Mouse (Mus musculus) right cerebral cortex, postnatal 10 days (tissue): Measurements from ENCODE around the gene 5730522E02Rik.
"Not testable (repeated sequence)": the region's sequence is repeated elsewhere in the genome, so short reads cannot be mapped to it uniquely, and the experiment has no call there.

Experiments used
- DNase-seq, 2 experiments: peaks; one replicate each; pipeline ENCODE4 v3.0.0; 2021; ENCODE audit warnings: low spot score in 2 of 2

Gene 5730522E02Rik

GRCm38 (mm10) chr11:26210582-26211180 lies at the start of gene 5730522E02Rik:
Gene 5730522E02Rik (minus strand): TSS chr11:26210763.
- DNase-seq: no peak

GRCm38 (mm10) chr11:26236540-26236939 lies 26.0 kb upstream of the 5730522E02Rik start:
- DNase-seq: no peak

- DNase-seq: peak in 1 of 2 experiments; percentile 23
Observed at GRCm38 (mm10) chr11:26229895-26230294, 19.3 kb upstream of the 5730522E02Rik start.

- not testable (repeated sequence) for DNase-seq
Observed at GRCm38 (mm10) chr11:26213643-26214042, 3.1 kb upstream of the 5730522E02Rik start.

- DNase-seq: peak; percentile 64 to 66
Observed at GRCm38 (mm10) chr11:26209811-26210581, 567 bp downstream of the 5730522E02Rik start.

- DNase-seq: no peak
Observed at GRCm38 (mm10) chr11:26203466-26203865, 7.1 kb downstream of the 5730522E02Rik start.

- no peak for DNase-seq
Observed at GRCm38 (mm10) chr11:26202842-26203241, 7.7 kb downstream of the 5730522E02Rik start.

- no peak for DNase-seq
Observed at GRCm38 (mm10) chr11:26201778-26202097, 8.8 kb downstream of the 5730522E02Rik start.

GRCm38 (mm10) chr11:26200970-26201777 lies 9.4 kb downstream of the 5730522E02Rik start:
- DNase-seq: peak; percentile 43 to 62

GRCm38 (mm10) chr11:26195468-26195867 lies 15.1 kb downstream of the 5730522E02Rik start:
- no peak for DNase-seq

GRCm38 (mm10) chr11:26187231-26187967 lies 23.2 kb downstream of the 5730522E02Rik start:
- no peak for DNase-seq

GRCm38 (mm10) chr11:26170572-26170971 lies 40.0 kb downstream of the 5730522E02Rik start:
- DNase-seq: no peak

- no peak for DNase-seq
Observed at GRCm38 (mm10) chr11:26167609-26167971, 43.0 kb downstream of the 5730522E02Rik start.

- no peak for DNase-seq
Observed at GRCm38 (mm10) chr11:26166966-26167608, 43.5 kb downstream of the 5730522E02Rik start.

GRCm38 (mm10) chr11:26164651-26165259 lies 45.8 kb downstream of the 5730522E02Rik start:
- no peak for DNase-seq

GRCm38 (mm10) chr11:26161354-26161753 lies 49.2 kb downstream of the 5730522E02Rik start:
- DNase-seq: no peak

- DNase-seq: no peak
Observed at GRCm38 (mm10) chr11:26159033-26159432, 51.5 kb downstream of the 5730522E02Rik start.

GRCm38 (mm10) chr11:26140024-26140423 lies 70.5 kb downstream of the 5730522E02Rik start:
- no peak for DNase-seq

- no peak for DNase-seq
Observed at GRCm38 (mm10) chr11:26138013-26138412, 72.5 kb downstream of the 5730522E02Rik start.

- no peak for DNase-seq
Observed at GRCm38 (mm10) chr11:26130911-26131310, 79.7 kb downstream of the 5730522E02Rik start.

- no peak for DNase-seq
Observed at GRCm38 (mm10) chr11:26129054-26129453, 81.5 kb downstream of the 5730522E02Rik start.
